Mouse (Mus musculus) layer of hippocampus, postnatal 36 days (tissue): ENCODE measurements at regions not wholly inside any gene's neighbourhood (a gene's known extent, or its start where the extent isn't known, plus 50 kb on each side); places are given as distances from the start of the nearest gene placed in this dataset.

Source experiments
- DNase-seq, 2 experiments: peaks; one replicate each; pipeline ENCODE4 v3.0.0; 2022

- DNase-seq = no peak
These were observed 207.2 kb upstream of the Dmd start for GRCm38 (mm10) chrX:82741478-82741877.

GRCm38 (mm10) chrX:82764204-82764603 lies 184.5 kb upstream of the Dmd start:
- no peak for DNase-seq

- DNase-seq = no peak
These were observed 139.5 kb upstream of the Dmd start for GRCm38 (mm10) chrX:82809171-82809570.

GRCm38 (mm10) chrX:82814618-82815017 lies 134.1 kb upstream of the Dmd start:
- peak; percentile 8 to 11 for DNase-seq

- no peak for DNase-seq
These were observed 131.6 kb upstream of the Dmd start for GRCm38 (mm10) chrX:82817045-82817444.

- no peak for DNase-seq
These were observed 125.1 kb upstream of the Dmd start for GRCm38 (mm10) chrX:82823606-82824005.

- no peak for DNase-seq
These were observed 82.6 kb upstream of the Dmd start for GRCm38 (mm10) chrX:82866116-82866515.
